Mouse (Mus musculus) left cerebral cortex, adult 8-10 months (tissue): ENCODE measurements around the gene Mamld1. TPM values are rescaled to one million over a fixed set of nuclear protein-coding genes. Genes with fewer than 3 reads are reported as not detected.

Source experiments
- DNase-seq, 2 experiments: peaks; one replicate each; pipeline ENCODE4 v3.0.0; 2022; ENCODE audit warnings: low spot score in 2 of 2
- total RNA-seq, 4 experiments: library from RNA; stranded (reverse); gene quantifications; 2 replicates each; pipeline ENCODE4 v1.2.4; 2022

Gene Mamld1
- total RNA-seq, 4 experiments from 2014 or later, result 25.7 to 28.1 (median 27.0) TPM

DNA sequence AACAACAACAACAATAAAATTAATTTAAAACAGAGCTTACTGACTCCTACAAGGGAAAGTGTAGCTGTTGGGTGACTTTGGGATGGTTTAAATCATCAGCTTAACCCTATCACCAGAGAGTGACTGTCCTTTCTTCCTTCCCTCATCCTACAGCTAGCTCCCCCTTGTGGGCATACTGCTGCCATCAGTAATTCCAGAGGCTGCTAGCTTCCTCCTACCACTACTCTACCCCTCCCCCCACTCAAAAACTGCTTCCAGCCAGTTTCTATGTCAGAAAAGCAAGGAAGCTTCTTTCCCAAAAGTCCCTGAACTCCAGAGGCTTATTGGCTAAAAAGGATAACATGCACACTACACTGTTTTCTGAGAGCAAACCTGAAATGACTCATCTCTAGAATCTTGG is 81.4 kb downstream of the Mamld1 start:
- DNase-seq, result no peak

DNA sequence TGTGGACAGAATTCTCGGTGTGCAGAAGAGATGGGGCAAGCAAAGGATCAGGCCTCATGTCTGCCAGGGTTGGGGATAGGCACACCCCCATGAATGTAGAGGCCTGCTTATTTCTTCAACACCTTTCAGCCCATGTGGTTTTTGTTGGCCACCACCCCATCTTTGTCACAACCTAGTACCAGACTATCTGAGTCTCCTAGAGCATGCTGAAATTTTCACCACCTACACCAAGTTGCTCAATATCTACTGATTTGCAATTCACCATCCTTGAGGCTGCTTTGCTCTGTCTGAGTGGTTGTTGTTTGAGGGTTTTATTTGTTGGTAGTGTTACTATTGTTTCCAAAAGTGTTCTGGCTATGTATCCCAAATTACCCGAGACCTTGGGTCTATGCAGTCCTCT is 91.3 kb downstream of the Mamld1 start:
- DNase-seq, result no peak

DNA sequence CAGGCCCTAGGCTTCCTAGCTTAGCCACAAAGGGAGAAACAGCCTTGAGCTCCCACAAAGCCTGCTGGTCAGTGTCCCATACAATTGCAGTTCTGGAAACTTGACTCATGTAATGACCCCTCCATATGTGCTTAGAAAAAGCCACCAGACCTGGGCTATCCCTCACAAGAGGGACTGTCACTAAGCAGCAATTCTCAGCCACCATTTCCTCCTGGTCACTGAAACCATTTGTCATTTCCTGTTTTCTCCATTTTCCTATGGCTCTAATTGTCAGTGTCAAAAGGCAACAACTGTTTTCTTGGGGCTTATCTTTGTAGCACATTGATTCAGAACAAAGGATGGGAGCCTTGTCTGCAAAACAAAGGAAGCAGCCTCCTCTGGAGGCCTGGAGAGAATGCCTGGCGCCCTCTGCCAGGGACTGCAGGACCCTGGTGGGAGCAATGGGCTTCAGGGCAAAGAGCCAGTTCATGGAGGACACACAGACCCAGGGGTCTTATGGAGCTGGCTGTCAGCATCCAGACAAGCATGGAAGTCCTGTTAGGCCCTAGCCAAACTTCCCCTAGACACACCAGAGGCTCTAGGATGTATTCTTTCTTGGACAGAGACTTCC is 99.5 kb downstream of the Mamld1 start:
- no peak for DNase-seq

DNA sequence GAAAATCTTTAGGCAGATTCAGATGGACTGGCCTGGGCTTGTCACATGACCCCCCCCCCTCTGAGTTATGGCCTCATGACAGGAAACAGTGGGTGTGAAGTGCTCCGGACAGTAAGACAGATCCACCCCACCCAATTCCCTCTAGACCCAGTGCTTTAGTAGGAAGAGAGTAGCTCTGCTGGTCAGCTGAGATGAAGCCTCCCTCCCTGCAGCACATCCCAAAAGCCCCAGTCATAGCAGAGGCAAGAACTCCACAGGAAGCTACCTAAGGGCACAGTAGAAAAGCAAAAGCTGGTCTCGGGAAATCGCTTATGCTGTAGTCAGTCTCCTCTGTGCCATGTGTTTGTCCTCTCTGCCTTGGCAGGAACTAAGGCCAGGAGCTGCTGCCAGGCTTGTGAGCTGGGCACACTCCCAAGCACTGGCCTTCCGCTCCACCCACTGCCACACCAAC is 100.5 kb downstream of the Mamld1 start:
- peak; percentile 7 to 18 for DNase-seq

DNA sequence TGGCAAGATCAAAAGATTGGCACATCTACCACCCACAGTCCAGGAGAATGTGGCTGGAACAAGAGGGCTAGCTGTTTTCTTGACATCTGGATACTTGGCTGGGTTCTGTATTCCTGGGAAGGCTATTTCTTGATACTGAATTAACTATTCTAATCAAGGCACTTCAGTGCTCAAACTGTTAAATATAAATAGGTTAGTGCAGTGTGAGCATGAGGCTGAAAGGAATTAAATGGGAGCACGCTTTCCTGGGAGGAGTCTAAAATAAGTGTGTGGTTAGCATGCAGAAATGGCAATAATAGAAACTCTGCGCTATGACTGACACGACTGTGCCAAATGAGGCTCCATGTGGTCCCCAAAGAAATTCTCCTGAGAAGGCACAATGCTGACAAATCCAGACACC is 131.5 kb downstream of the Mamld1 start:
- no peak for DNase-seq

DNA sequence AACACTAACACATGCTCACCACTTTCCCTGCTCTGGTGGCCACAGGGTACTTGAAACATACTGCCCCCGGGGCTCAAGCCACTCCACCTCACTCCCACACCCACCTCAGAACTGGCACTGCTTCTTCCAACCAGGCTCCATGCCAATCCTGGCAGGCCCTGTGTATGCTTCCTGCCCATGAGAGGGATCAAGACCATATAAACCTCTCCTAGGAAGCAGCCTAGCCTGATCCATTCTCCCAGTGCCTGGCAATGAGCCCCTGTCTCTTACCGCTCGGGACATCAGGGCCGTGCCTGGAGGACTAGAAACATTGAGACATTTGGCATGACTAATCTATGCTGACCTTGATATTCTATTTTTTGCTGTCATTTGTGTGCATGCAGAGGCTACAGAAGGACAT is 133.6 kb downstream of the Mamld1 start:
- DNase-seq, result no peak

DNA sequence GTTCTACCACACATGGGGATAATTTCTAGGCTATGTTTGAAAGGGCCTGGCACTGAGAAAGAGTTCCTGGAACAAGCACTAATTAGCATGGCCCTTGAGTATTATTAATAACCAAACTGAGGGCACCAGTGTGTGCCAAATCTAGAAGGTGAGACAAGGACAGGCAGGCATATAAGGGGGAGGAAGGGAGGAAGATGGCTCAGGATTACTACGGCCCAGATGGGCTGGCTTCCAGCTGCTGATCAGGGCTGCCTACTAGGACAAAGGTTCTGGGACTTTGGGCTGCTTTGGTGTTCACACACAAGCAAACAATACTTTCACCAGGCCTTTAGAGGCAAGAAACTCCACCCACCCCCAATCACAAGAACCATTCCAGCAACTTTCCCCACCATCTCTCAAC is 136.3 kb downstream of the Mamld1 start:
- DNase-seq, result no peak

DNA sequence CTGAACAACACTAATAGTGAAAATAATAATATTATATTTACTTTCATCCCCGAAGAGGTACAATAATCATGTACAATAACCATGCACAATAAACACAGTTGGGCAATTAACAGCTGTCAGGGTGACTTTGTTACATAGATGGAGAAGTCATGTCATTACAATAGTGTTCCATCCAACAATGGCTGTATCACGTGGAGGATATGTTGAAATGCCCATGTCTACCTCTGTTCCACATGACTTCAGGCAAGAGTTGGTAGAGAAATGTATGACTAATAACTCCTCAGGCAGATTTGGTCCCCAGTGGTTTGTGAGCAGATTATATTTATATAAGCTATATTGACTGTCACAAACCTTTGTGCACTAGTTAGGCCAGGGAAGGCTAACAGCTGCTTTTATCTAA is 154.7 kb downstream of the Mamld1 start:
- no peak for DNase-seq

Other genes starting within 250 kb of the Mamld1 start
- gene Mtm1, start 160.5 kb downstream of the Mamld1 start, total RNA-seq, result 1 to 10 TPM; 8.2 to 8.9 (median 8.5) TPM